Mouse (Mus musculus): ENCODE measurements around the gene Hpgd. TPM values are rescaled to one million over a fixed set of nuclear protein-coding genes. Genes with fewer than 3 reads are reported as not detected.

Hpgd gene
- polyA plus RNA-seq, 1 experiment from 2014 or later: 9.1 TPM

GRCm38 (mm10) chr8:56335390-56336000 lies 41.1 kb downstream of the Hpgd start:
- H3K36me3 ChIP-seq: no peaks in the 10 kb centered on the region
- WGBS: 82% methylated on average over 9 of the region's 9 CpGs
- H3K27ac ChIP-seq (replicated peaks): no peak overlapping the region
- no peaks in the 10 kb centered on the region for H3K27me3 ChIP-seq
- no peak overlapping the region for H3K4me2 ChIP-seq
- no peaks in the 10 kb centered on the region for H3K9me3 ChIP-seq
- H3K9ac ChIP-seq: no peak overlapping the region
- H3K4me3 ChIP-seq: no peak overlapping the region
- no peak for ATAC-seq (ENCODE audit: low FRiP score, low read depth)
- no peaks in the 10 kb centered on the region for H3K4me1 ChIP-seq (replicated peaks)

- Histone ChIP-seq H3K27me3 (no peaks in the 10 kb centered on the region), H3K4me3 (no peak overlapping the region), H3K36me3 (no peaks in the 10 kb centered on the region), H3K27ac (replicated peaks) (no peak overlapping the region), H3K4me2 (no peak overlapping the region), H3K9ac (no peak overlapping the region), H3K9me3 (no peaks in the 10 kb centered on the region), H3K4me1 (replicated peaks) (no peaks in the 10 kb centered on the region)
- no peak for ATAC-seq (ENCODE audit: low FRiP score, low read depth)
- 92% methylated on average over 8 of the region's 8 CpGs for WGBS
These were observed 42.4 kb downstream of the Hpgd start for GRCm38 (mm10) chr8:56336771-56337170.

GRCm38 (mm10) chr8:56343505-56343904 lies 49.1 kb downstream of the Hpgd start:
- no peaks in the 10 kb centered on the region for H3K9me3 ChIP-seq
- no peaks in the 10 kb centered on the region for H3K36me3 ChIP-seq
- H3K27me3 ChIP-seq: no peaks in the 10 kb centered on the region
- no peaks in the 10 kb centered on the region for H3K4me1 ChIP-seq (replicated peaks)
- no peak for ATAC-seq (ENCODE audit: low FRiP score, low read depth)
- no peak overlapping the region for H3K9ac ChIP-seq
- 89% methylated on average over 6 of the region's 6 CpGs for WGBS
- no peak overlapping the region for H3K4me2 ChIP-seq
- no peak overlapping the region for H3K27ac ChIP-seq (replicated peaks)
- no peak overlapping the region for H3K4me3 ChIP-seq

- no peaks in the 10 kb centered on the region for H3K36me3 ChIP-seq
- no peak for ATAC-seq (ENCODE audit: low FRiP score, low read depth)
- no peak overlapping the region for H3K4me3 ChIP-seq
- no peak overlapping the region for H3K4me2 ChIP-seq
- H3K9ac ChIP-seq: no peak overlapping the region
- no peaks in the 10 kb centered on the region for H3K4me1 ChIP-seq (replicated peaks)
- 76% methylated on average over 2 of the region's 2 CpGs for WGBS
- no peak overlapping the region for H3K27ac ChIP-seq (replicated peaks)
- no peaks in the 10 kb centered on the region for H3K27me3 ChIP-seq
- no peaks in the 10 kb centered on the region for H3K9me3 ChIP-seq
These were observed 49.6 kb downstream of the Hpgd start for GRCm38 (mm10) chr8:56343940-56344339.

GRCm38 (mm10) chr8:56344359-56344758 lies 50.0 kb downstream of the Hpgd start:
- Histone ChIP-seq H3K36me3 (no peaks in the 10 kb centered on the region), H3K4me2 (no peak overlapping the region), H3K9me3 (no peaks in the 10 kb centered on the region), H3K4me3 (no peak overlapping the region), H3K27me3 (no peaks in the 10 kb centered on the region), H3K27ac (replicated peaks) (no peak overlapping the region), H3K9ac (no peak overlapping the region), H3K4me1 (replicated peaks) (no peaks in the 10 kb centered on the region)
- WGBS: 87% methylated on average over 1 of the region's 1 CpGs
- ATAC-seq (ENCODE audit: low FRiP score, low read depth): no peak

- WGBS: 94% methylated on average over 5 of the region's 5 CpGs
- no peaks in the 10 kb centered on the region for H3K4me1 ChIP-seq (replicated peaks)
- no peaks in the 10 kb centered on the region for H3K27me3 ChIP-seq
- ATAC-seq (ENCODE audit: low FRiP score, low read depth): no peak
- no peak overlapping the region for H3K4me3 ChIP-seq
- H3K36me3 ChIP-seq: no peaks in the 10 kb centered on the region
- no peak overlapping the region for H3K9ac ChIP-seq
- H3K9me3 ChIP-seq: no peaks in the 10 kb centered on the region
- H3K4me2 ChIP-seq: no peak overlapping the region
- no peak overlapping the region for H3K27ac ChIP-seq (replicated peaks)
These were observed 51.4 kb downstream of the Hpgd start for GRCm38 (mm10) chr8:56345641-56346420.

GRCm38 (mm10) chr8:56363180-56363579 lies 68.8 kb downstream of the Hpgd start:
- Histone ChIP-seq H3K4me1 (replicated peaks) (no peaks in the 10 kb centered on the region), H3K27ac (replicated peaks) (no peak overlapping the region), H3K4me3 (no peak overlapping the region), H3K4me2 (no peak overlapping the region), H3K9ac (no peak overlapping the region), H3K36me3 (no peaks in the 10 kb centered on the region), H3K27me3 (no peaks in the 10 kb centered on the region), H3K9me3 (no peaks in the 10 kb centered on the region)
- WGBS: 84% methylated on average over 2 of the region's 2 CpGs
- no peak for ATAC-seq (ENCODE audit: low FRiP score, low read depth)
